Mouse (Mus musculus) Patski (cell line): ENCODE measurements around the gene Nup35. TPM values are rescaled to one million over a fixed set of nuclear protein-coding genes. Genes with fewer than 3 reads are reported as not detected.

Experiments used
- ATAC-seq: fragments of 100-300 bp; one replicate; pipeline ENCODE4 v1.8.0; 2021
- CTCF ChIA-PET: fragments of 350-600 bp; sonication (Branson Sonifier 250); formaldehyde crosslinking; loops from one replicate; lab custom pipeline; 2022; ENCODE audit warnings: inconsistent platforms; lab: Charles Lee
- POLR2A ChIA-PET: fragments of 350-600 bp; sonication (Branson Sonifier 250); formaldehyde crosslinking; loops from one replicate; lab custom pipeline; 2022; ENCODE audit warnings: antibody characterized with exemption, inconsistent platforms; lab: Charles Lee
- DNase-seq: peaks from one replicate; pipeline ENCODE4 v3.0.0-alpha.2; 2011; ENCODE audit warnings: low read depth, low spot score
- H3K27me3 ChIP-seq: fragments of 371-371 bp; one replicate; pipeline ENCODE4 v1.5.1; 2021
- CTCF ChIP-seq: fragments of 100-300 bp; IDR thresholded peaks from one replicate; pipeline ENCODE4 v1.5.1; 2021
- in situ Hi-C: fragments of 300-500 bp; cut with MboI; formaldehyde crosslinking; loops from 3 replicates; pipeline ENCODE4 v1.11.1; 2018; ENCODE audit warnings: low pct_unique_long_range_greater_than_20kb, mixed read lengths
- polyA plus RNA-seq: library from polyadenylated mRNA; unstranded; gene quantifications from one replicate; pipeline ENCODE4 v1.2.3, GENCODE M21; 2021

The Nup35 gene
- polyA plus RNA-seq, 1 experiment from 2014 or later = 25.0 TPM

DNA sequence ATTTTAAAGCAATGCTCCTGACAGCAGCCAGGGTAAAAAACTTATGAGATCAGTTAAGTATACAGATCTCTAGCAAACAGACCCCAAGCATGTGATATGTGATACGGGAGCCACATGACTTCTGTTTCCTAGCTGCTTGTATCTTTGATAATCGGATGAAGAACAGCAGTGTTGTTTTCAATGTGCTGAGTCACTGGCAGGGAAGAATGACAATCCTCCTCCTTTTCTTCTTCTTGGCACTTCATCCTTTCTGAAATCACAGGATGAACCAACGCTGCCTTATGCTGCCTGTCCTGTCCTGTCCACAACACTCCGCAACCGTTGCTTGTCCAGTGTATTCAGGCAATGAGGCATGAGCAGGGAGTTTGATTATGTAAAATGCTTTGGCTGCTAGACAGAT is 20.1 kb upstream of the Nup35 start:
- no peak for TF ChIP-seq CTCF
- H3K27me3 ChIP-seq = peaks cover 14% of the 10 kb centered on the region
- ATAC-seq (no peak), DNase-seq (no peak)
- ChIA-PET POLR2A (no interaction called here), CTCF (no interaction called here)
- in situ Hi-C loops = no loop called here

DNA sequence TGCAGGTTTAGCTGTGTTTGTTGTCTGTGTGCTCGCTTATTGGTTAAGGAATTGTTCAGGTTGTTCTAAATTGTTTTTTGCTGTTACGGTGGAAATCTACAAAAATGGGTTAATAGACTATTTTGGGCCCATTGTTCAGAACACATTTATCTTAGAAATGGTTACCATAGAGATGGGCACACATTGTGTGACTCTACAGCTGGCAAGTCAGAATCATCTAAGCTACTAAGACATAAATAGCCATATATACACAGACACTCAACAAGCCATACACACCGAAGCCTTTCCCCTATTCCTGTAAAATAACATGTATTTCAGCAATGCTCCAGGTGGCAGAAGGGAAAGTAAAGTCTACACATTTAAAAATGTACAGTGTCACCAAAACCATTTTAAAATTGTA is 17.2 kb upstream of the Nup35 start:
- TF ChIP-seq CTCF = no peak
- no peak for DNase-seq
- ChIA-PET POLR2A (no interaction called here), CTCF (interaction anchor here (0.8 to 1.1 kb wide), 2 partner anchors 13 to 19 kb away, joined by 3 read pairs; partner anchors contain the start of gene Nckap1)
- H3K27me3 ChIP-seq = peaks cover 21% of the 10 kb centered on the region
- no peak for ATAC-seq
- in situ Hi-C loops = no loop called here

DNA sequence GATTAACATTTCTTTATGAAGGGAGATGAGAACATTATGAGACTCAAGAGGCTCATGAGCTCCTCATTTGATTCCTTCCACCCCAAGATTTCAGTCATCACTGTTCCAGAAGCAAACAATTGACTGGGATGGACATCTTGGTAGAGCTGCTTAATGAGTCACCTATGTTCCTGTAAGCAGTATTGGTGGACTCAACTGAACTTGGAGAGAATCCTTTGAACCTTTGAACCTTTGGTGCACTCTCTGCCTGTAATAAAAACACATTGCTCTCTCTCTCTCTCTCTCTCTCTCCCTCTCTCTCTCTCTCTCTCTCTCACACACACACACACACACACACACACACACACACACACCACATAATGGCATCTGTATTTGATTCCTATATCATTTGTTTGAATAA is 16.4 kb upstream of the Nup35 start:
- in situ Hi-C loops = no loop called here
- no peak for TF ChIP-seq CTCF
- no peak for DNase-seq
- ChIA-PET CTCF (no interaction called here), POLR2A (no interaction called here)
- H3K27me3 ChIP-seq = peaks cover 21% of the 10 kb centered on the region
- no peak for ATAC-seq

DNA sequence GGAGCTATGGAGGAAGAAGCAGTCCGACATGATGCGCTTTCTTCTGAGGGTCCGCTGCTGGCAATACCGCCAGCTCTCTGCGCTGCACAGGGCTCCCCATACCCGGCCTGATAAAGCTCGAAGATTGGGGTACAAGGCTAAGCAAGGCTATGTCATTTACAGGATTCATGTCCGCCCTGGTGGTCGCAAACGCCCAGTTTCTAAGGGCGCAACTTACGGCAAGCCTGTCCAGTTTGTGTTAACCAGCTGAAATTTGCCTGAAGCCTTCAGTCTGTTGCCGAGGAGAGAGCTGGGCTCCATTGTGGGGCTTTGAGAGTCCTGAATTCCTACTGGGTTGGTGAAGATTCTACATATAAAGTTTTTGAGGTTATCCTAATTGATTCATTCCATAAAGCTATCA is 14.3 kb upstream of the Nup35 start:
- ChIA-PET CTCF (no interaction called here), POLR2A (no interaction called here)
- H3K27me3 ChIP-seq = peaks cover 21% of the 10 kb centered on the region
- no peak for TF ChIP-seq CTCF
- ATAC-seq (no peak), DNase-seq (no peak)
- in situ Hi-C loops = no loop called here

DNA sequence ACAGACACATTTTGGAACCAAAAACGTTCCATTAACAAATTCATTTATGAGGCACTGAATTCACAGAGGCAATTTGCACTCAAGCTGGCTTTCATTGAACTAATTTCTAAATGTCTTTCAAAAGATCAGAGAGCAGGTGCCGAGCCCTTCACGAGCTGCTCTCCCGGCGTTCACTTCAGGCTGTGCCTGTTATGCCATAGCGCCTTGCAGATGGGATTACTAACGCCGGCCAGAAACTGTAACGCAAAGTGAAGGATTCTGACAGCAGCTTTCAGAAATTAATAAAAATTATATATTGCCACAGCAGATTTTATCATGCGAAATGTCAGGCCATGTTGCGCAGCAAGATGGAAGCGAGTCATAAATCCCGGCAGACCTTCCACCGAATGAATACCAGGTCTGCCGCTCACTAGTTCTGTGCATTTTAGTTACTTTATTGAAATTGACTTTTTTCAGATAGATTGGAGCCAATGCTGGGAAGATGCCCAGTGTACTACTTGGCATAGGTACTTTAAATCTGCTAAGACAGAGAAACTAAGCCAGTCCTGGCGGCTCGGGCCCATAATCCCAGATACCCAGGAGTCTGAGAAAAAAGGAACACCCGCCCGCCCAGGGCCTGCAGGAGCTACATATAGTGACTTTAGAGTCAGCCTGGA is 13.1 kb upstream of the Nup35 start:
- POLR2A ChIA-PET = no interaction called here
- in situ Hi-C loops = no loop called here

DNA sequence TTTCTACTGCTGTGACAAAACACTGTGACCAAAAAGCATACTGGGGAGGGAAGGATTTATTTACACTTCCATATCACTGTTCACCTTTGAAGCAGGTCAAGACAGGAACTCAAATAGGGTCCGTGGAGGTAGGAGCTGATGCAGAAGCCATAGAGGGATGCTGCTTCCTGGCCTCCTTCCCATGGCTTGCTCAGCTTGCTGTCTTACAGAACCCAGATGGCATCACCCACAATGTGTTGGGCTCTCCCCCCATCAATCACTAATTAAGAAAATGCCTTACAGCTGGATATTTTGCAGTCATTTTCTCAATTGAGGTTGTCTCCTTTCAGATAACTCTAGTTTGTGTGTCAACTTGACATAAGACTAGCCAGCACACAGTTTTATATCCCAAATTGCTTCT is 4.8 kb upstream of the Nup35 start:
- H3K27me3 ChIP-seq = no peaks in the 10 kb centered on the region
- in situ Hi-C loops = no loop called here
- TF ChIP-seq CTCF = no peak
- ATAC-seq = no peak
- DNase-seq = no peak
- ChIA-PET POLR2A (no interaction called here), CTCF (no interaction called here)

More for the DNA sequence above, 13.1 kb upstream of the Nup35 start:
- peaks cover 15% of the 10 kb centered on the region for H3K27me3 ChIP-seq
- DNase-seq (no peak), ATAC-seq (no peak)
- CTCF ChIA-PET = no interaction called here
- TF ChIP-seq CTCF = no peak

DNA sequence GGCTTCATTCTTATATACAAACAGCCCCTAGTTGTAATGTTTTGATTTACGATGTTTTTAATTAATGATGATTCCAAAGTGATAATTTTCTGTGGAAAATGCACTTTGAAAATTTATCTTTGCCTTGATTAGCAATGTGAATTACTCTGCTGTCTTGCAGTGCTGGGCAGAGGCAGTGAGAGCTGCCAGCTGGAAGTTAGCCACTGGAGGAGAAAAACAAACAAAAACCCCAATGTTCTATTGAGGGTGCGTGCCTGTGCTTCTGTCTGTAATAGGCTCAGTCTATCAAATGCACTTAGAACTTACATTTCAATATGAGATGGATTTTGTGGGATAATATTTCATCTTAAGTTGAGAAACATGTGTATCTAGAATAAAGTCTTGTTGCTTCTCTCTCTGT is 4.2 kb upstream of the Nup35 start:
- in situ Hi-C loops = no loop called here
- no peak for ATAC-seq
- DNase-seq = no peak

DNA sequence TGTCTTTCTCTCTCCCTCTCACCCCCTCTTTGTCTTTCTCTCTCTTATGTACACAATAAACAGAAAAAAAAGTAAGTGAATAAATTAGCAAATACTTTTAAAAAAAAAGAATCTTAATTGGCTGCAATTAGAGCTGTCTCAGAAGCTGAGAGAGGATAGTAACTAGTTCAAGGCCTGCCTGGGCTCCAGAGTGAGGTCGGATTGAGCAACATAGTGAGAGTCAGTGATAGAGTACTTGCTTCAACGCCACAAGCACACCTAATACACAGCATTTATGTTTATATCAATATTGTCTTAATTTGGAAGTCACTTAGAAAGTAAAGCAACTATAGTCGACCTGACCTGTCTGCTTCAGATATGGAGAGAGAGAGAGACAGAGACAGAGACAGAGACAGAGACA is 2.0 kb downstream of the Nup35 start:
- POLR2A ChIA-PET = no interaction called here
- ATAC-seq (no peak), DNase-seq (no peak)
- CTCF ChIA-PET = no interaction called here
- in situ Hi-C loops = no loop called here
- TF ChIP-seq CTCF = no peak
- no peaks in the 10 kb centered on the region for H3K27me3 ChIP-seq

More for the DNA sequence above, 4.2 kb upstream of the Nup35 start:
- CTCF ChIA-PET = interaction anchor here (0.8 kb wide), 1 partner anchor 13 kb away, joined by 3 read pairs; no protein-coding TSS in a partner anchor
- no peak for TF ChIP-seq CTCF
- POLR2A ChIA-PET = no interaction called here
- H3K27me3 ChIP-seq = no peaks in the 10 kb centered on the region

DNA sequence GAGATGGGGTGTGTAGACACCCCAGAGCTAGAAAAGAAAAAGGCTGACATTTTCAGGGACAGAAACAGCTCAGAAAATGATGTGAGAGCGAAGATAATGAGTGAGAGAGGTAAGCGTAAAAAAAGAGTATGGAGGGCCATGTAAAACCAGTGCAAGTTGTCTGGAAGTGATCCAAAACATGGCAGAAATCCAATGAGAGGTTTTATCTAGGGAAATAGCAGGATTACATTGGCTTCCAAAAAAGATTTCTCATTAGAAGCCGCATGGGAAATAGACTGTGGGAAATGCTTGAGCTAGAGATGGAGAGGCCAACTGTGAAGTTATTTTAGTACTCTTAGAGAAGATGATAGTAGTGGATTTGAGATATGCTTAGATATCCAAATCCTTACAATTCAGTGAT is 4.9 kb downstream of the Nup35 start:
- no peak for TF ChIP-seq CTCF
- POLR2A ChIA-PET = no interaction called here
- CTCF ChIA-PET = no interaction called here
- no peak for DNase-seq
- in situ Hi-C loops = no loop called here
- ATAC-seq = no peak
- H3K27me3 ChIP-seq = no peaks in the 10 kb centered on the region

DNA sequence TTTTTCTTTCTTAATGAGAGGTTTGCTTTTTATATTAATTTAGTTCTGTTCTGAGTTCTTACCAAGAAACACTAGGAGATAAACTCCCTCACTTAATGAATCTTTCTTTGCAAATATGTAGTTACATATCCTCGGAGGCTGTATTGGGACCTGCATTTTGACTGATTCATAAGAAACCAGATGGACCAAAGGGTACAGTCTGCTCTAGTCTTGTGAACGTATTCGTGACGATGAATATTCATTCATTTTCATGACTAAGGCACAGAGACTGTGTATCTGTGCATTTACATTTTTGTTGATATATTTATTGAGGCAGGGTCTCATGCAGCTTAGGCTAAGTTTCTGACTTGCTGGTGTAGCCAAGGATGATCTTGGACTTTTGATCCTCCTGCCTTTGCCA is 7.5 kb downstream of the Nup35 start:
- POLR2A ChIA-PET = no interaction called here
- H3K27me3 ChIP-seq = no peaks in the 10 kb centered on the region
- no peak for TF ChIP-seq CTCF
- DNase-seq = no peak
- in situ Hi-C loops = no loop called here
- no peak for ATAC-seq
- CTCF ChIA-PET = no interaction called here

DNA sequence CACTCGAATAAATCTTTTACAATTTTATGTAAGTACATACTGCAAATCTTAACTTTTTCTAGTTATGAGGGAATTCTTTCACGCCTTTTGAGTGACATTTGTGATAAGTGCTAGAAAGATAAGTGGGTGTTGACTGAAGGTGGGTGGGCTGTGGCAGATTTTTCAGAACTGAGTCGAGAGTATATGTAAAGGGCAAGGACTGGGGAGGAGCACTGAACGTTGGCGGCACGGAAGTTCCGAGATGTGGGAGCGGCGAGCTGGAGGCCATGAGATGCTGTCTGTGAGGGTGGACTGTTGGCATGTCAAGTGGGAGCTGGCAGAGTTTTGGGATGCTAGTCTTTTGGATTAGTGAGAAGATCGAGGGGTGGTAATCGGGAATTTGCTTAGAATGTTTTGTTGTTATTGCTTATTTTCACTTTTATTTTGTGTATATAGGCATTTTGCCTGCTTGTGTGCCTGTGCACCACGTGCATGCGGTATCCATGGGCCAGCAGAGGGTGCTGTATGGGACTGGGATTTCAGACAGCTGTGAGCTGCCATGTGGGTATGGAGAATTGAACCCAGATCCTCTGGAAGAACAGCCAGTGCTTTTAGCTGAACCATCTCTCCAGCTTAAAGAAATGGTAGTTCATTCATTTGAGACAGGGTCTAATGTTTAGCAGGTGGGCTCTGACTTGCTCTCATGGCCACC is 15.4 kb downstream of the Nup35 start:
- in situ Hi-C loops = no loop called here
- no peak for TF ChIP-seq CTCF
- DNase-seq (no peak), ATAC-seq (no peak)
- CTCF ChIA-PET = interaction anchor here (1.1 kb wide), 1 partner anchor 10 kb away, joined by 3 read pairs; no protein-coding TSS in a partner anchor
- POLR2A ChIA-PET = no interaction called here
- H3K27me3 ChIP-seq = no peaks in the 10 kb centered on the region
